Mouse (Mus musculus) limb, embryonic 15.5 days (tissue): ENCODE data around the gene Colgalt1. TPM values are rescaled to one million over a fixed set of nuclear protein-coding genes. Genes with fewer than 3 reads are reported as not detected.
A peak's percentile ranks its signal among the peaks of the same experiment; 100 is the strongest.

Experiments used
- ATAC-seq: fragments of 200-750 bp; cut with Nextera tagmentation; 2 replicates; pipeline ENCODE4 v1.8.0; 2017; ENCODE audit warnings: low read depth, moderate TSS enrichment; ENCODE audit not compliant: insufficient number of reproducible peaks, low FRiP score, low TSS enrichment
- H3K27ac ChIP-seq: fragments of 300-500 bp; sonication (generic); 2 replicates; pipeline ENCODE4 v1.5.1; 2015; ENCODE audit warnings: moderate library complexity, mild to moderate bottlenecking, inconsistent platforms
- H3K27me3 ChIP-seq: fragments of 300-500 bp; sonication (generic); 2 replicates; pipeline ENCODE4 v1.6.1; 2015; ENCODE audit warnings: inconsistent platforms
- H3K36me3 ChIP-seq: fragments of 300-500 bp; sonication (generic); 2 replicates; pipeline ENCODE4 v1.6.1; 2015; ENCODE audit warnings: inconsistent platforms
- H3K4me1 ChIP-seq: fragments of 300-500 bp; sonication (generic); 2 replicates; pipeline ENCODE4 v1.6.1; 2015; ENCODE audit warnings: inconsistent platforms
- H3K4me2 ChIP-seq: fragments of 300-500 bp; sonication (generic); 2 replicates; pipeline ENCODE4 v1.6.1; 2015; ENCODE audit warnings: mild to moderate bottlenecking, inconsistent platforms
- H3K4me3 ChIP-seq: fragments of 300-500 bp; sonication (generic); 2 replicates; pipeline ENCODE4 v1.5.1; 2015; ENCODE audit warnings: mild to moderate bottlenecking, inconsistent platforms
- H3K9ac ChIP-seq: fragments of 300-500 bp; sonication (generic); 2 replicates; pipeline ENCODE4 v1.6.1; 2015; ENCODE audit warnings: inconsistent platforms
- H3K9me3 ChIP-seq: fragments of 300-500 bp; sonication (generic); 2 replicates; pipeline ENCODE4 v1.6.1; 2016; ENCODE audit warnings: inconsistent platforms
- WGBS: fragments of 180-500 bp; shearing (Covaris S2); methylation state at CpG from one replicate; pipeline ENCODE4 v1.1.7; 2015; 5-methylcytosine and 5-hydroxymethylcytosine counted together
- polyA plus RNA-seq: library from polyadenylated mRNA; unstranded; fragments of >200 nt; fragmentation: Nextera tagmentation; extraction: Ambion mirVana; gene quantifications from 2 replicates; pipeline ENCODE4 v1.2.1, GENCODE M21; 2015

Gene Colgalt1
- 105 and 108 TPM in 2 replicates for polyA plus RNA-seq

DNA sequence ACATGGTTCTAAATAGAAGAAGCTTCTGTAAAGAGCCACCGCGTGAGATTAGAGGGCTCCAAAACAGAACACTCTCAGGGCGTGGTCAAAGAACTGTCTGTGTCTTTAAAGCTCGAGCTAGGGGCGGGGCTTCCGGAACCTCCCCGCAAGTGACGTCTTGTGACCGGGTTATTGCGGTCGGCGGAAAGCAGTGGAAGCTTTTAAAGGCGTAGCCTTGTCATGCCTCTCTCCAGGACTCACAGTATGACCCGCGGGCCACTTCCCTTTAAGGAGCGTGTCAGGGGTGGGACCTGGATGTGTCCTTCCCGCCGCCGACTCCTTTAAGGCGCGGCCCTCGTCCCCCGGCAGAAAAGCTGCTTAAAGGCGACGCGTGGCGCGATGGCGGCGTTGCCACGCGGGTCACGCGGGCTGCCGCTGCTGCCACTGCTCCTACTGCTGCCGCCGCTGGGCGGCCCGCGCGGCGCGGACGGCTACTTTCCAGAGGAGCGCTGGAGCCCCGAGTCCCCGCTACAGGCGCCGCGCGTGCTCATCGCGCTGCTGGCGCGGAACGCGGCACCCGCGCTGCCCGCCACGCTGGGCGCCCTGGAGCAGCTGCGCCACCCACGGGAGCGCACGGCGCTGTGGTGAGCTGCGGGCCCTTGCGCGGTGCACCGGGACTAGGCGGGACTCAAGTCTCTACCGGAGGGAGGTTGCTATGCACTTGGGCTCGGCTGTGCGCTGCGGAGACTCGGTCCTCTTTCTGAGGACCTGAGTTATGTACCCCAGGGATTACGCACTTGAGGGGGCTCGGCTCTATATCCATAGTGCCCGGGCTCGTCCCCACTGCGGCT is at the start of gene Colgalt1:
Gene Colgalt1, plus strand, starts transcription at position 177 of the 830 bp plus-strand sequence.
- H3K9me3 ChIP-seq = no peaks in the 10 kb centered on the region
- WGBS = under 1% methylated on average over 82 of the region's 82 CpGs
- peaks cover 26% of the 10 kb centered on the region for H3K36me3 ChIP-seq
- H3K9ac ChIP-seq = peak within 1 kb of the TSS; percentile 92
- ATAC-seq = peak; percentile 99
- H3K4me3 ChIP-seq = peak within 1 kb of the TSS; percentile 76
- H3K27me3 ChIP-seq = no peaks in the 10 kb centered on the region
- peak within 1 kb of the TSS; percentile 69 for H3K4me2 ChIP-seq
- peaks cover 15% of the 10 kb centered on the region for H3K4me1 ChIP-seq
- peak within 1 kb of the TSS; percentile 92 for H3K27ac ChIP-seq

DNA sequence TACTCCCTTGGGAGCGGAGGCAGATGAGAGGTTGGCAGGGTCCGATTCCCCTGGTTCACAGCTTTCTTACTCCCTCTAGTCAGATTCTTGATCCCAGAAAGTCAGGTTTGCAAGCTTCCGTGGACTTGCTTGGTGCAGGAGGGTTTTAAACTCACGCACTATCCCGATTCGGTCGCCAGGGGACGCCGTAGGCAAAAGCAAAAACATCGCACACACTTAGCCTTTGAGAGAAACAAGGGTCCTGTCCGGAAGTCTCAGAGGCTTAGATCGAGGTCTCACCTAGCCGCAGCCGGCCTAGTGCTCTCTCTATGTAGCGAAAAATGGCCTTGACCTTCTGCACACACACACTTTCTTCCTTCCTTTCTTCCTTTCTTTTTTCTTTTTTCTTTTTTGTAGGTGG is 49.4 kb upstream of the Colgalt1 start:
- ATAC-seq = no peak
- H3K27ac ChIP-seq = no peak overlapping the region
- H3K4me3 ChIP-seq = no peak overlapping the region
- no peak overlapping the region for H3K4me2 ChIP-seq
- 4% methylated on average over 15 of the region's 15 CpGs for WGBS
- H3K9me3 ChIP-seq = no peaks in the 10 kb centered on the region
- H3K4me1 ChIP-seq = peaks cover 23% of the 10 kb centered on the region
- H3K27me3 ChIP-seq = peaks cover 83% of the 10 kb centered on the region
- H3K9ac ChIP-seq = no peak overlapping the region
- no peaks in the 10 kb centered on the region for H3K36me3 ChIP-seq

DNA sequence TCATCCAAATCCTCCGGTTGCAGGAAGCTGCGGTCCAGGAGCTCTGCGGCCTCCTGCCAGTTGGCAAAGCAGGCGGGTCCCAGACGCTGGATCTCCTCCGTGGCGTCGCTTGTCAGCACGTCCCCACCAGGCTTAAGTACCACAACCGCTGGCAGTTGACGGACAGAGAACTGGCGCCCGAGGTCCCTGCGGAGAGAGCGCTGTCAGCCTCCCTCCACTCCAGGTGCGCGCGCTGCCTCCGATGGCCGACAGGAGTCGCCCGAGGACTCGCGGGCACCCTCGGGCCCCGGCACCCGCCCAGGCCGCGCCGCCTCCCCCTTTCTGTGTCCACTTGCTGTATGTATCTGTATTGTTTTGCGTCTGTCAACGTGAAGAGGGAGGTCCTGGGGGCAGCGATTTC is 48.0 kb upstream of the Colgalt1 start:
- H3K4me1 ChIP-seq = peaks cover 23% of the 10 kb centered on the region
- H3K27ac ChIP-seq = no peak overlapping the region
- no peak for ATAC-seq
- no peaks in the 10 kb centered on the region for H3K9me3 ChIP-seq
- peak overlapping the region; percentile 32 for H3K4me3 ChIP-seq
- peaks cover 77% of the 10 kb centered on the region for H3K27me3 ChIP-seq
- no peak overlapping the region for H3K9ac ChIP-seq
- 1% methylated on average over 33 of the region's 33 CpGs for WGBS
- peak overlapping the region; percentile 54 for H3K4me2 ChIP-seq
- no peaks in the 10 kb centered on the region for H3K36me3 ChIP-seq

DNA sequence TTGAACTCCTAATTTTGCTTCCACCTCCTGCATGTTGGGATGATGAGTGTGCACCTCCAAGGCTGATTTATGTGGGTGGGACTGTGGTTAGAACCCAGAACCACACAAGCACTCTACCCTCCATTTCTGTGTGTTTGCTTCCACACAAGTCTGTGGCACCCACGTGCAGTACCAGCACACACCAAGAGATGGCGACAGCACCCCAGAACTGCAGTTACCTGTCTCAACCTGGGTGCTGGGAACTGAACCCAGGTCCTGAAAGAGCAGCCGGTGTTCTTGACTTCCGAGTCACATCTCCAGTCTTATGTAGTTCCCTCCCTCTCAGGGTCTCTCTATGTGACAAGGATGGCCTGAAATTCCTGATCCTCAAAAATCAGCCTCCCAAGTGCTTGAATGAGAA is 46.8 kb upstream of the Colgalt1 start:
- Histone ChIP-seq H3K27me3 (peaks cover 73% of the 10 kb centered on the region), H3K9ac (no peak overlapping the region), H3K27ac (no peak overlapping the region), H3K4me1 (peaks cover 21% of the 10 kb centered on the region), H3K9me3 (no peaks in the 10 kb centered on the region), H3K4me2 (no peak overlapping the region), H3K4me3 (no peak overlapping the region), H3K36me3 (no peaks in the 10 kb centered on the region)
- ATAC-seq = no peak
- 86% methylated on average over 4 of the region's 4 CpGs for WGBS

DNA sequence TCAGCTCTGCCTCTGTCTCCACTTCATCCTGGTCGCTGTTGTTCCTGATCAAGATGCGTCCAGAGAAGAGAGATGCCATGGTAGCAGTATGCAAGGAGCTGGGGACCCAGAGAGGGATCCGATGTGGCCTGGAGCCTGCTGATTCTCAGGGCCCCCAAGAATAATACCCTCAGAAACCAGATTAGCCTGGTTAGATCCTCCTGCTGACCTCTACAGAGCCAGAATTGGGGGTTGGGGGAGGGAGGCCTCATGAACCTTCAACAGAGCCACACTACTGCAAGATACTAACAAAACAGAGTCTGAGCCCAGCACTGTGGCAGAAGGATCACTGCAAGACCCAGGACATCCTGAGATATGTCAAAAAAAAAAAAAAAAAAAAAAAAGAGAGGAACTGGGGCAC is 44.3 kb upstream of the Colgalt1 start, which contains the start of gene Nxnl1:
Gene Nxnl1, minus strand, starts transcription at position 101 of the 400 bp plus-strand sequence.
- 71% methylated on average over 3 of the region's 3 CpGs for WGBS
- peaks cover 51% of the 10 kb centered on the region for H3K27me3 ChIP-seq
- H3K27ac ChIP-seq = no peak within 1 kb of the TSS
- H3K4me3 ChIP-seq = no peak within 1 kb of the TSS
- H3K4me2 ChIP-seq = no peak within 1 kb of the TSS
- peaks cover 31% of the 10 kb centered on the region for H3K4me1 ChIP-seq
- ATAC-seq = no peak
- H3K36me3 ChIP-seq = no peaks in the 10 kb centered on the region
- H3K9ac ChIP-seq = no peak within 1 kb of the TSS
- no peaks in the 10 kb centered on the region for H3K9me3 ChIP-seq

DNA sequence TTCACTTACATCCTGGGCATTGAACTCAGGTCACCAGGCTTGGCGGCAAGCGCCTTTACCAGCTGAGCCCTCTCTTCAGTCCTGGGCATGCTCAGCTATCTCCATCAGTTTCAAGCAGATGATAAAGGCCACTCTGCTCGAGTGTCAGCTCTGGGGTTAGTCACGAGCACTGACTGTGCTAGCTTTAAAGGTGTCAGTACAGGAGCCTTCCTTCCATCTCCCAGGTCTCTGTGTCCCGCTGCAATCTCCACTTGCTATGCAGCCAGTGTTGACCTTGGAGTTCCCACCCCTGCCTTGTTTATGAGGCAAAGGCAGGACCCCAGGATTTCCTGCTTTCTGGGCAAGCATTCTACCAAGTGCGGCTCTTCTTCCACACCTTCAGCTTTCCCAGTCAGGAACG is 43.2 kb upstream of the Colgalt1 start:
- Histone ChIP-seq H3K36me3 (no peaks in the 10 kb centered on the region), H3K27me3 (peaks cover 41% of the 10 kb centered on the region), H3K4me3 (no peak overlapping the region), H3K9ac (no peak overlapping the region), H3K9me3 (no peaks in the 10 kb centered on the region), H3K4me2 (no peak overlapping the region), H3K4me1 (peaks cover 38% of the 10 kb centered on the region), H3K27ac (0 out of 2 replicates have a peak overlapping the region, but pooled peaks have one; percentile 3)
- WGBS = 69% methylated on average over 7 of the region's 7 CpGs
- no peak for ATAC-seq

DNA sequence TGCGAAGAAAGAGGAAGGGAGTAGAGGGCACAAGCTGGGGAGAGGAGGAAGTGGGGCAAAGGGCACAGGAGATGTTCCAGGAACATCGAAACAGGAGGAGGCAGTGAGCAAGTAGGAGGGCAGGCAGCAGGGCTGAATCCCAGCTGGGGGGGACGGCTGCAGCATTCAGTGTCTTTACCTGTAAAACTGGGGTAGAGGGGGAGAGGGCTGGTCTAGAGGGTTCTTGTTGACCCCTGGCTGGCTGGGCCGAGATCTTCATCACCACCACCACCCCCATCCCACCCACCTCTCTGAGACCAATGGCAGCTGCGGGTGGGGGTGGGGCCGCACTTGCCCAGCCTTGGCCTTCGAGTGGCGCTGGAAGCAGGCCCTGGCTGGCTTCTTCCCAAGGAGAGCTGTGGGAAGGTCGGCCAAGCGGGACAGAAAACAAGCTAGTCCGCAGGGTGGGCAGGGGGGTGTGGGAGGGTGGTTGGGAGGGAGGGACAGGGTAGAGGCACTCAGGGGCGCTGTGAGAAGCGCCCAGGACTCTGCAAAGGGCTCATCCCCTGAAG is 42.3 kb upstream of the Colgalt1 start, which contains the start of gene Slc27a1:
Gene Slc27a1, plus strand, starts transcription at position 496 of the 551 bp plus-strand sequence.
- Histone ChIP-seq H3K4me3 (peak within 1 kb of the TSS; percentile 64), H3K4me1 (peaks cover 40% of the 10 kb centered on the region), H3K27ac (peak within 1 kb of the TSS; percentile 87), H3K9me3 (no peaks in the 10 kb centered on the region), H3K36me3 (no peaks in the 10 kb centered on the region), H3K9ac (peak within 1 kb of the TSS; percentile 35; the same call in 1 of the 2 replicates), H3K4me2 (peak within 1 kb of the TSS; percentile 84), H3K27me3 (peaks cover 33% of the 10 kb centered on the region)
- 7% methylated on average over 13 of the region's 13 CpGs for WGBS
- ATAC-seq = no peak

DNA sequence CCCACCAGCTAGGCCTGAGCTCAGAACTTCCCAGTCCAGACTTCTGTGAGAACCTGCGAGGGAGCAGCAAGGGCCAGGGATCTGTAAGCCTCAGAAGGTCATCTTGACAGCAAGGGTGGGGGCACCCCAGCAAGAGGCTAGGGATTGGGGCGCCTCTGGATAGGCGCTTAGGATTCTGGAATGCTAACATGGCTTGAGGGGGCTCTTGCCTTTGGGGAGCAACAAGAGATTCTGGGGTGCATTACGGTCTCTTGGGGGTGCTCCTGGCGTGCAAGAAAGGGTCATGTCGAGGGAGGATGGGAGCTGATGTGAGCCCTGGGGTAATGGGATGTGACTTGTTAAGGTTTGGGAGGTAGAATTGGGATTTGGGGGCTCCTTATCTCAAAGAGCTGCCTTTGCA is 41.9 kb upstream of the Colgalt1 start:
- no peak for ATAC-seq

DNA sequence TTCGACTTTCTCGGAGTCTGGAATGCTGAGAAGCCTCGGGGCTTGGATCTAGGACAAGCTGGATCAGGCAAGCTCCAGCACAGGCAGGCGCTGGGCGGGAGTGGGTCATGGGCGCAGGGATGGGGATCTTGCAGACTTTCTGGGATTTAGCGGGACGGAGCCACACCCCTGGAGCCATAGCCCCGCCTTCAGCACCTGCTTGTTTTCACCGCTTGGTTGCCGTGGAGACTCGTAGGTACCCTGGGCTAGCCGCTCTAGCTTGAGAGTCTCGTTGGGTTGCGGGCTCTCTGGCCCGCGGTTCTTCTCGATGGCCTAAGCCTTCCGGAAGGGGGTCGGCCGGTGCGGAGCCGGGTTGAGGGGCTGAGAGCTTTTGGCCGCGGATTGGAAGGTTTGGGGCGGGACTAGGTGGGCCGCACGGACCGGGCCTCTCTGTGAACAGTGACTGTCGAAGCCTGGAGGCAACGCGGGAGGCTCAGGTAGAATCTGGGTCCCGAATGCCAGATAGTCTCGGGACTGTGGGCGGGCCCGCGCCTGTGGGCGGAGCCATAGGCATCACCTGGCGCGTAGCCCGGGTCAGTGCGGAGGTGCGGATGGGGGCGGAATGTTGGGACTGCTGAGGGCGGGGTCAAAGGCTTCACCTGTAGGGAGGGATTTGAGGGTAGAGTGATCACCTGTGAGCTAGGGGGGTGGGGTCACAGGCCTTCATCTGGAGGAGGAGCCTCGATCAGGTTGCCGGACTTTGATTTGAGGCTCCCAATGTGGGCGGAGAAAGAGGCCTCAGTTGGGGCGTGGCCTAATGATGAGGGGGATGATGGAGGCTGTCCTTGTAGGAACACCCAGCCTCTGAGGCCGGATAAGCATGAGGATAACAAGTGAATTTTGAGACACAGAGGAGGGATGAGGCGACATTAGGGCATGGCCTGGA is 41.2 kb upstream of the Colgalt1 start:
- under 1% methylated on average over 51 of the region's 51 CpGs for WGBS
- H3K4me3 ChIP-seq = peak overlapping the region; percentile 64
- peak; percentile 76 for ATAC-seq
- no peaks in the 10 kb centered on the region for H3K9me3 ChIP-seq
- peak overlapping the region; percentile 35; the same call in 1 of the 2 replicates for H3K9ac ChIP-seq
- peak overlapping the region; percentile 87 for H3K27ac ChIP-seq
- peaks cover 40% of the 10 kb centered on the region for H3K4me1 ChIP-seq
- no peaks in the 10 kb centered on the region for H3K36me3 ChIP-seq
- H3K27me3 ChIP-seq = peaks cover 28% of the 10 kb centered on the region; the same call in 1 of the 2 replicates
- peak overlapping the region; percentile 84 for H3K4me2 ChIP-seq

More for the DNA sequence above, 41.9 kb upstream of the Colgalt1 start:
- H3K4me1 ChIP-seq = peaks cover 40% of the 10 kb centered on the region
- H3K27ac ChIP-seq = peak overlapping the region; percentile 87
- H3K27me3 ChIP-seq = peaks cover 29% of the 10 kb centered on the region
- peak overlapping the region; percentile 84 for H3K4me2 ChIP-seq
- no peaks in the 10 kb centered on the region for H3K9me3 ChIP-seq
- H3K36me3 ChIP-seq = no peaks in the 10 kb centered on the region
- peak overlapping the region; percentile 64 for H3K4me3 ChIP-seq
- WGBS = 16% methylated on average over 6 of the region's 6 CpGs
- H3K9ac ChIP-seq = peak overlapping the region; percentile 35; the same call in 1 of the 2 replicates

DNA sequence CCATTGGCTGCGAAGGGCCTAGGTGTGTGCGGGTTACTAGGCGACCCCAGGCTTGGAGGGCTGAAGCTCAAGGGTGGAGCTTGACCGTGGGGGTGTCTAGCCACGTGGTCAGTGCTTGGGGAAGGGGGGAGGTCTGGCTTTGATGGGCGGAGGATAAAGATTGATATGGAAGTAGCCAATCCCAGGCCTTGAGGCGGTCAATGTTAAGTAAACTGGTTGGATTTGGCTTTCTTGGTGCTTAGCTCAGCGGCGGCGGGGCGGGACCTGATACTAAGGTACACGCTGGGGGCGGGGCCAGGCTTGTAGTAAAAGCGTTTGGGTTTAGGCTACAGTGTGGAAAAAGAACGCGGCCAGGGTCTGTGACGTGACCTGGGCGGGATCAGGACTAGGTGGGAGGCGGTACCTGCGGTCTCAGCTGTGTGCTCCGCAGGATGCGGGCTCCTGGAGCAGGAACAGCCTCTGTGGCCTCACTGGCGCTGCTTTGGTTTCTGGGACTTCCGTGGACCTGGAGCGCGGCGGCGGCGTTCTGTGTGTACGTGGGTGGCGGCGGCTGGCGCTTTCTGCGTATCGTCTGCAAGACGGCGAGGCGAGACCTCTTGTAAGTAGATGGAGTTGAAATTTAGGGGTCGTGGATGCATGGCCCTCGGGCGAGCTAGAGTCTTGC is 40.4 kb upstream of the Colgalt1 start:
- Histone ChIP-seq H3K27me3 (peaks cover 26% of the 10 kb centered on the region; the same call in 1 of the 2 replicates), H3K36me3 (no peaks in the 10 kb centered on the region), H3K4me2 (peak overlapping the region; percentile 84), H3K9ac (peak overlapping the region; percentile 48), H3K4me1 (peaks cover 40% of the 10 kb centered on the region), H3K4me3 (peak overlapping the region; percentile 64), H3K27ac (peak overlapping the region; percentile 87), H3K9me3 (no peaks in the 10 kb centered on the region)
- peak; percentile 90 for ATAC-seq
- under 1% methylated on average over 41 of the region's 41 CpGs for WGBS

DNA sequence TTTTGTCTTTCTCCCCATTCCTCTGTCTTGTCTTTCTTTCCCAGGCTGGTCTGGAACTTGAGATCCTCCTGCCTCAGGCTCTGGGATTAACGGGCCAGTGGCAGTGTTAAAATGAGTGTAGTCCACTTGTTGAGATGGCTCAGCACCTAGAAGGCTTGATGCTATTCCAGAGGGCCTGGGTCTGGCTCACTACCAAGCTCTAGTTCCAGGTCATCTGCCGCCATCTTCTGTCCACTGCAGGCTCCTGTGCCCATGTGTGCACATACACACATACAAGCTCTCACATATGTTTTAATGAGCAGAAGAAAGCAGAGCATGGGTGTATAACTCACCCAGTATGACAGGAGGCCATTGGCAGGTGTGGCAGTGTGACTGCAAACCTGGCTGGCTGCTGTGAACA is 38.7 kb upstream of the Colgalt1 start:
- H3K4me1 ChIP-seq = peaks cover 40% of the 10 kb centered on the region
- H3K9ac ChIP-seq = no peak overlapping the region
- H3K36me3 ChIP-seq = no peaks in the 10 kb centered on the region
- no peak overlapping the region for H3K4me2 ChIP-seq
- ATAC-seq = no peak
- no peak overlapping the region for H3K4me3 ChIP-seq
- WGBS = 85% methylated on average over 2 of the region's 2 CpGs
- peaks cover 14% of the 10 kb centered on the region; the same call in 1 of the 2 replicates for H3K27me3 ChIP-seq
- H3K27ac ChIP-seq = no peak overlapping the region
- H3K9me3 ChIP-seq = no peaks in the 10 kb centered on the region
